Mouse (Mus musculus) hindbrain, postnatal 0 days (tissue): ENCODE results near the gene Neil1. TPM values are rescaled to one million over a fixed set of nuclear protein-coding genes. Genes with fewer than 3 reads are reported as not detected.

Experiments
- ATAC-seq: fragments of 200-750 bp; cut with Nextera tagmentation; 2 replicates; pipeline ENCODE4 v1.8.0; 2017; ENCODE audit warnings: mild to moderate bottlenecking, moderate TSS enrichment, moderate library complexity
- DNase-seq: peaks from one replicate; pipeline ENCODE4 v3.0.0-alpha.2; 2015; ENCODE audit warnings: low spot score
- H3K27ac ChIP-seq: fragments of 300-500 bp; sonication (generic); 2 replicates; pipeline ENCODE4 v1.5.1; 2014; ENCODE audit warnings: mild to moderate bottlenecking
- H3K27me3 ChIP-seq: fragments of 300-500 bp; sonication (generic); 2 replicates; pipeline ENCODE4 v1.6.1; 2014; ENCODE audit warnings: low read length, mixed read lengths; ENCODE audit not compliant: insufficient read depth
- H3K36me3 ChIP-seq: fragments of 300-500 bp; sonication (generic); 2 replicates; pipeline ENCODE4 v1.6.1; 2014; ENCODE audit warnings: low read length, mixed read lengths; ENCODE audit not compliant: insufficient read depth
- H3K4me1 ChIP-seq: fragments of 300-500 bp; sonication (generic); 2 replicates; pipeline ENCODE4 v1.6.1; 2014; ENCODE audit warnings: antibody characterized with exemption, low read length, mixed read lengths; ENCODE audit not compliant: insufficient read depth
- H3K4me2 ChIP-seq: fragments of 300-500 bp; sonication (generic); 2 replicates; pipeline ENCODE4 v1.6.1; 2014; ENCODE audit warnings: low read depth, mild to moderate bottlenecking, low read length, moderate library complexity, mixed read lengths
- H3K4me3 ChIP-seq: fragments of 300-500 bp; sonication (generic); 2 replicates; pipeline ENCODE4 v1.5.1; 2014; ENCODE audit warnings: low read length
- H3K9ac ChIP-seq: fragments of 300-500 bp; sonication (generic); replicated peaks from 2 replicates; pipeline ENCODE4 v1.6.1; 2014; ENCODE audit warnings: mild to moderate bottlenecking, low read length, moderate library complexity, mixed read lengths
- H3K9me3 ChIP-seq: fragments of 300-500 bp; sonication (generic); 2 replicates; pipeline ENCODE4 v1.6.1; 2016; ENCODE audit warnings: low read length, mixed read lengths
- CTCF ChIP-seq: IDR thresholded peaks from 2 replicates; pipeline ENCODE4 v1.5.1; 2016; ENCODE audit warnings: antibody characterized with exemption, control low read depth, low read depth
- WGBS: fragments of 180-500 bp; shearing (Covaris S2); extraction: QIAGEN DNeasy Blood & Tissue Kit; methylation state at CpG from one replicate; pipeline ENCODE4 v1.1.7; 2014; 5-methylcytosine and 5-hydroxymethylcytosine counted together
- polyA plus RNA-seq: library from polyadenylated mRNA; unstranded; fragments of >200 nt; fragmentation: Nextera tagmentation; extraction: Ambion mirVana; gene quantifications from 2 replicates; pipeline ENCODE4 v1.2.1, GENCODE M21; 2015
- total RNA-seq: library from RNA; depleted of rRNA; stranded (reverse); fragments of >200 nt; gene quantifications from 2 replicates; pipeline ENCODE4 v1.2.3, GENCODE M21; 2014

Gene Neil1
- total and polyA plus RNA-seq, 2 experiments from 2014 or later: 7.2 to 7.7 TPM

DNA sequence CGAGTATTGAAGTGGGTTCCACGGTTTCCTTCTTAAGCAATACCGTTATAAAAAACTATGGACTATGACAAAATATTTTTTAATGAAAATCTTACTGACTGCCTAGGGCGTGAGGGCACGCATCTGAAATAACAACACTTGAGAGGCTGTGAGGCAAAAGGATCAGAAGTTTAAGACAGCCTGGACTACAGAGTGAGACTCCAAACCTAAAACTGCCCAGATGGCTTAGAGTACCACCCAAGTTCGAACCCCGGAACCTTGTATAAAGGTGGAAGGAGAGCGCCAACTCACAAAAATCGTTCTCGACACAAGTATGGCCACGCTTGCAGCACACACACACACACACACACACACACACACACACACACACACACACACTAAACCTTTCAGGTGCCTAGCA, 10.4 kb upstream of the Neil1 start:
- peak overlapping the region; percentile 59; the same call in 1 of the 2 replicates for H3K27ac ChIP-seq

DNA sequence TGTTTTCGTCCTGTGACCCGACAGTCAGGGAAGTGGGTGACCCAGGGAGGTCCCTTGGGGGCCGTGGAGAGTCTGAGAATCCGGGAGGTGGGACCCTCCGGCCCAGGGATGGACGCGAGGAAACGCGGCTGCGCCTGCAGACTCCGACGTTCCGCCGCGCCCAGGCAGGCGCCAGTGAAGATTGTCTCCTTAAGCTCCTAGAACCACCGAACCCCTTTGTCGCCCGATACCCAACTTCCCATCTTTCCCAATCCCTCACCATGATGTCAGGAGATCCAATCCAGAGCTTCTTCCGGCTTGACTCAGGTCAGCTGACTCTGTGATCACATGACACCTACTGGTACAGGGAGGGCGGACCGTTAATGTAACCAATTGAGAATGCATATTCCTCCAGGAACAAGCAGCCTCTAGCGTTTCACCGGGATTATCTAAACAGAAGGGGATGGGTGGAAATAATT, 9.9 kb upstream of the Neil1 start, which contains the start of gene Commd4:
Gene Commd4 (minus strand): TSS at position 319 of the 458 bp plus-strand sequence.
- H3K9me3 ChIP-seq: no peaks in the 10 kb centered on the region
- ATAC-seq: peak; percentile 92
- 0 out of 2 replicates have a peak, but pooled peaks cover 4% of the 10 kb centered on the region for H3K4me1 ChIP-seq
- H3K27ac ChIP-seq: peak within 1 kb of the TSS; percentile 85
- no peaks in the 10 kb centered on the region for H3K36me3 ChIP-seq
- peak; percentile 97 for DNase-seq
- WGBS: under 1% methylated on average over 24 of the region's 24 CpGs
- peak; percentile 22; the same call in 1 of the 2 replicates for TF ChIP-seq CTCF
- H3K4me2 ChIP-seq: peak within 1 kb of the TSS; percentile 97
- H3K4me3 ChIP-seq: peak within 1 kb of the TSS; percentile 89
- peak within 1 kb of the TSS; percentile 75 for H3K9ac ChIP-seq
- no peaks in the 10 kb centered on the region for H3K27me3 ChIP-seq

More for the DNA sequence above, 10.4 kb upstream of the Neil1 start:
- no peak for TF ChIP-seq CTCF
- peak overlapping the region; percentile 97 for H3K4me2 ChIP-seq
- 34% methylated on average over 11 of the region's 11 CpGs for WGBS
- no peaks in the 10 kb centered on the region for H3K27me3 ChIP-seq
- peak overlapping the region; percentile 89 for H3K4me3 ChIP-seq
- peak overlapping the region; percentile 75 for H3K9ac ChIP-seq
- no peaks in the 10 kb centered on the region for H3K36me3 ChIP-seq
- H3K9me3 ChIP-seq: no peaks in the 10 kb centered on the region
- no peak for DNase-seq
- H3K4me1 ChIP-seq: 0 out of 2 replicates have a peak, but pooled peaks cover 4% of the 10 kb centered on the region
- 0 out of 2 replicates have a peak, but pooled peaks have one; percentile 3 for ATAC-seq

- peak overlapping the region; percentile 75 for H3K9ac ChIP-seq
- TF ChIP-seq CTCF: no peak
- H3K36me3 ChIP-seq: no peaks in the 10 kb centered on the region
- no peaks in the 10 kb centered on the region for H3K9me3 ChIP-seq
- peak overlapping the region; percentile 89 for H3K4me3 ChIP-seq
- 27% methylated on average over 13 of the region's 13 CpGs for WGBS
- peak overlapping the region; percentile 97 for H3K4me2 ChIP-seq
- H3K27ac ChIP-seq: peak overlapping the region; percentile 85
- ATAC-seq: 0 out of 2 replicates have a peak, but pooled peaks have one; percentile 2
- H3K27me3 ChIP-seq: no peaks in the 10 kb centered on the region
- H3K4me1 ChIP-seq: 0 out of 2 replicates have a peak, but pooled peaks cover 4% of the 10 kb centered on the region
- DNase-seq: peak; percentile 10
Observed at GRCm38 (mm10) chr9:57157499-57157898, 9.4 kb upstream of the Neil1 start.

DNA sequence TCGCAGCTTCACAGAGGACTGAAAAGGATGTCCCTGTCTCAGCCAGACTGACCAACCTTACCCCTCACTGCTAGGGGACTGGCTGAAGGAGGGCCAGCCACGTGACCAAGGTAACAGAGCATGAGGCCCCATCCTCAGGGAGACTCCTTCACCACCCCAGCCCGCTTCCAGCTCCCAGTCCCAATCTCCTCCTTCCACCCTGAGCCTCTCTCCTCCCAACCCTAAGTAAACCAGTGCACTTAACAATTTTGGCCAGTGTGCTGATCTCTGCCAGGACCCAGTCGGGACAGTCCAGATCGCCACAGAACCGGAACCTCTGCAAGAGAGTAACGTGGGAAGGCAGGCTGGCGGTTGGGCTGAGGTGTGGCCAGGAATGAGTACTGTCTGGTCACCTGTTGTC, 8.7 kb upstream of the Neil1 start:
- H3K27ac ChIP-seq: no peak overlapping the region
- peak overlapping the region; percentile 97 for H3K4me2 ChIP-seq
- no peaks in the 10 kb centered on the region for H3K9me3 ChIP-seq
- 89% methylated on average over 8 of the region's 8 CpGs for WGBS
- H3K36me3 ChIP-seq: no peaks in the 10 kb centered on the region
- no peak overlapping the region for H3K4me3 ChIP-seq
- no peak for TF ChIP-seq CTCF
- ATAC-seq (no peak), DNase-seq (no peak)
- H3K4me1 ChIP-seq: 0 out of 2 replicates have a peak, but pooled peaks cover 4% of the 10 kb centered on the region
- H3K9ac ChIP-seq: no peak overlapping the region; the same call in 1 of the 2 replicates
- H3K27me3 ChIP-seq: no peaks in the 10 kb centered on the region

GRCm38 (mm10) chr9:57156383-57156782, 8.3 kb upstream of the Neil1 start:
- ATAC-seq: no peak
- H3K27ac ChIP-seq: no peak overlapping the region
- DNase-seq: no peak
- H3K4me3 ChIP-seq: no peak overlapping the region
- H3K9me3 ChIP-seq: no peaks in the 10 kb centered on the region
- no peak for TF ChIP-seq CTCF
- WGBS: 94% methylated on average over 7 of the region's 7 CpGs
- no peaks in the 10 kb centered on the region for H3K27me3 ChIP-seq
- H3K9ac ChIP-seq: no peak overlapping the region
- 0 out of 2 replicates have a peak, but pooled peaks cover 4% of the 10 kb centered on the region for H3K4me1 ChIP-seq
- H3K36me3 ChIP-seq: no peaks in the 10 kb centered on the region
- H3K4me2 ChIP-seq: no peak overlapping the region

GRCm38 (mm10) chr9:57152331-57152730, 4.2 kb upstream of the Neil1 start:
- no peak overlapping the region for H3K27ac ChIP-seq
- no peak overlapping the region for H3K9ac ChIP-seq
- DNase-seq (peak; percentile 19), ATAC-seq (no peak)
- H3K4me1 ChIP-seq: peaks cover 7% of the 10 kb centered on the region
- no peak overlapping the region for H3K4me3 ChIP-seq
- H3K9me3 ChIP-seq: no peaks in the 10 kb centered on the region
- peak; percentile 20; the same call in 1 of the 2 replicates for TF ChIP-seq CTCF
- H3K27me3 ChIP-seq: no peaks in the 10 kb centered on the region
- WGBS: 45% methylated on average over 6 of the region's 6 CpGs
- no peak overlapping the region for H3K4me2 ChIP-seq
- H3K36me3 ChIP-seq: no peaks in the 10 kb centered on the region

GRCm38 (mm10) chr9:57150192-57150591, 2.1 kb upstream of the Neil1 start:
- H3K4me3 ChIP-seq: no peak overlapping the region
- H3K4me2 ChIP-seq: no peak overlapping the region
- H3K9ac ChIP-seq: no peak overlapping the region
- ATAC-seq: no peak
- no peak for DNase-seq
- no peaks in the 10 kb centered on the region for H3K36me3 ChIP-seq
- H3K27ac ChIP-seq: no peak overlapping the region
- H3K27me3 ChIP-seq: no peaks in the 10 kb centered on the region
- WGBS: 88% methylated on average over 5 of the region's 5 CpGs
- no peaks in the 10 kb centered on the region for H3K9me3 ChIP-seq
- peaks cover 15% of the 10 kb centered on the region for H3K4me1 ChIP-seq
- TF ChIP-seq CTCF: no peak
